Mouse (Mus musculus) heart, adult 11 months (tissue): ENCODE measurements around the gene B4galt5.

Experiments used
- DNase-seq: peaks from one replicate; pipeline ENCODE4 v3.0.0; 2022

The B4galt5 gene

GRCm38 (mm10) chr2:167358499-167358898 lies 9.5 kb upstream of the B4galt5 start:
- peak; percentile 98 for DNase-seq

GRCm38 (mm10) chr2:167356885-167357284 lies 7.9 kb upstream of the B4galt5 start:
- no peak for DNase-seq

GRCm38 (mm10) chr2:167354611-167355165 lies 5.7 kb upstream of the B4galt5 start:
- no peak for DNase-seq

GRCm38 (mm10) chr2:167354046-167354445 lies 5.1 kb upstream of the B4galt5 start:
- no peak for DNase-seq

GRCm38 (mm10) chr2:167352496-167352895 lies 3.5 kb upstream of the B4galt5 start:
- DNase-seq: peak; percentile 98

- peak; percentile 94 for DNase-seq
These were observed 2.5 kb upstream of the B4galt5 start for GRCm38 (mm10) chr2:167351371-167351951.

GRCm38 (mm10) chr2:167350126-167350650 lies 1.2 kb upstream of the B4galt5 start:
- DNase-seq: no peak

GRCm38 (mm10) chr2:167349283-167349936 lies 427 bp upstream of the B4galt5 start:
- peak; percentile 100 for DNase-seq

- peak; percentile 97 for DNase-seq
These were observed 1.0 kb downstream of the B4galt5 start for GRCm38 (mm10) chr2:167347991-167348375.

- no peak for DNase-seq
These were observed 1.6 kb downstream of the B4galt5 start for GRCm38 (mm10) chr2:167347361-167347760.

GRCm38 (mm10) chr2:167345508-167346164 lies 3.3 kb downstream of the B4galt5 start:
- no peak for DNase-seq

- no peak for DNase-seq
These were observed 4.0 kb downstream of the B4galt5 start for GRCm38 (mm10) chr2:167344871-167345507.

GRCm38 (mm10) chr2:167343369-167344140 lies 5.4 kb downstream of the B4galt5 start:
- no peak for DNase-seq

- no peak for DNase-seq
These were observed 6.1 kb downstream of the B4galt5 start for GRCm38 (mm10) chr2:167342876-167343275.

- DNase-seq: no peak
These were observed 11.4 kb downstream of the B4galt5 start for GRCm38 (mm10) chr2:167337580-167337979.

- no peak for DNase-seq
These were observed 11.8 kb downstream of the B4galt5 start for GRCm38 (mm10) chr2:167337214-167337512.

GRCm38 (mm10) chr2:167336384-167337213 lies 12.4 kb downstream of the B4galt5 start:
- peak; percentile 94 for DNase-seq

- DNase-seq: peak; percentile 96
These were observed 13.9 kb downstream of the B4galt5 start for GRCm38 (mm10) chr2:167335066-167335465.

- no peak for DNase-seq
These were observed 14.7 kb downstream of the B4galt5 start for GRCm38 (mm10) chr2:167334312-167334711.

GRCm38 (mm10) chr2:167333450-167333849 lies 15.5 kb downstream of the B4galt5 start:
- no peak for DNase-seq

- DNase-seq: no peak
These were observed 16.5 kb downstream of the B4galt5 start for GRCm38 (mm10) chr2:167332336-167332987.
